Mouse (Mus musculus) T-cell, adult 2 months (primary cell): ENCODE measurements around the gene Ubtf.
"Not testable (repeated sequence)": the region's sequence is repeated elsewhere in the genome, so short reads cannot be mapped to it uniquely, and the experiment has no call there.

Experiments
- DNase-seq: peaks from one replicate; pipeline ENCODE4 v3.0.0; 2022; ENCODE audit warnings: low spot score

The Ubtf gene

GRCm38 (mm10) chr11:102319410-102319792, at the start of gene Ubtf:
Gene Ubtf (minus strand): TSS chr11:102319742.
- DNase-seq: peak; percentile 80

- no peak for DNase-seq
Observed at GRCm38 (mm10) chr11:102369263-102369662, 49.7 kb upstream of the Ubtf start.

- DNase-seq: no peak
Observed at GRCm38 (mm10) chr11:102368347-102368746, 48.8 kb upstream of the Ubtf start.

- DNase-seq: no peak
Observed at GRCm38 (mm10) chr11:102367504-102368280, 48.1 kb upstream of the Ubtf start.

- DNase-seq: not testable (repeated sequence)
Observed at GRCm38 (mm10) chr11:102366103-102366502, 46.6 kb upstream of the Ubtf start, which contains the start of gene Slc4a1. Gene Slc4a1 (minus strand): TSS chr11:102366203.

- no peak for DNase-seq
Observed at GRCm38 (mm10) chr11:102365699-102366098, 46.2 kb upstream of the Ubtf start.

- DNase-seq: no peak
Observed at GRCm38 (mm10) chr11:102364570-102365371, 45.2 kb upstream of the Ubtf start.

GRCm38 (mm10) chr11:102363623-102364022, 44.1 kb upstream of the Ubtf start:
- no peak for DNase-seq

GRCm38 (mm10) chr11:102361776-102362495, 42.4 kb upstream of the Ubtf start:
- DNase-seq: no peak

- DNase-seq: no peak
Observed at GRCm38 (mm10) chr11:102358365-102358764, 38.8 kb upstream of the Ubtf start.

GRCm38 (mm10) chr11:102356636-102357350, 37.3 kb upstream of the Ubtf start:
- no peak for DNase-seq

- DNase-seq: no peak
Observed at GRCm38 (mm10) chr11:102356190-102356589, 36.6 kb upstream of the Ubtf start.

- no peak for DNase-seq
Observed at GRCm38 (mm10) chr11:102355501-102355900, 36.0 kb upstream of the Ubtf start.

GRCm38 (mm10) chr11:102353021-102353431, 33.5 kb upstream of the Ubtf start:
- DNase-seq: no peak

- no peak for DNase-seq
Observed at GRCm38 (mm10) chr11:102352378-102352777, 32.8 kb upstream of the Ubtf start.

- DNase-seq: no peak
Observed at GRCm38 (mm10) chr11:102350981-102351523, 31.5 kb upstream of the Ubtf start.

- no peak for DNase-seq
Observed at GRCm38 (mm10) chr11:102350416-102350815, 30.9 kb upstream of the Ubtf start.

- no peak for DNase-seq
Observed at GRCm38 (mm10) chr11:102349189-102349954, 29.8 kb upstream of the Ubtf start.

- DNase-seq: no peak
Observed at GRCm38 (mm10) chr11:102348771-102349170, 29.2 kb upstream of the Ubtf start.

GRCm38 (mm10) chr11:102348101-102348585, 28.6 kb upstream of the Ubtf start:
- DNase-seq: no peak

- DNase-seq: no peak
Observed at GRCm38 (mm10) chr11:102347683-102348082, 28.1 kb upstream of the Ubtf start.
